Comparison of ENCODE assay signal across 26 mouse cellular contexts in the genomic region with DNA sequence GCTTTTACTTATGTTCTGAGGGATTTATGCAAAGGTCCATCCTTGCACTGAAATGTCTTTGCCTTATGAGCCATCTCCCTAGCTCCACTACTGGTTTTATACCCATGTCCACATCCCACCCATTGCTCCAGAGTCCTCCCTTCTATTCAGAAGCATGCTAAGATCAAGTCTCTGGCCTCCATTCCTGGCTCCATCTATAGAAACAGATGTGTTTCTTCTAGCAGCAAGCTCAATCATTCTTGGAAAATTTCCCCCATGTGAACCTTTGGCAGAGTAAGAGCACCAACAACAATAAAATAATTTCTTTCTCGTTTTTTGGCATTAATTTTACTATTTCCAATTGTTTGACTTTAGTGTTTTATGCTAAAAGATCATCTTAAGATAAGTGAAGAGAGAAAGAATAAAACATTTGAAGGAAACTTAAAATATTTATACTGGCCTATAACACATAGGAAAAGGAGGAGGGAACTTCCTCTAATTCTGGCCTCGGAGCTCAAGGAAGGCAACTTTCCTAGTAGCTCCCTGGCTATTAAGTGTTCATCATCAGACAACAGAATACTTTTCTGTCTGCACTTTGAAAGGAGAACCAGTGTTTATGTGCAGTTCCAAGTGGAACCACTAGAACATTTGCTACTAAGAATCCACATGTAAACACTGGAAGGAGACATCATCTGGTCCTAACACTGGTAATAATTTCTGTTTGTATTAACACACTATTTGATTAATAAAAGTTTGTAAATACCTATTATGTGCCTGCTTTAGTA.
DNase-seq lines count a peak whose midpoint lies in the region; ATAC-seq and TF ChIP-seq lines count a peak whose summit lies in the region.
"Had no signal": no experiment of that assay in that cellular context is flagged by ENCODE, and none has a peak within 500 bp of the region (broad histone marks: within the 10 kb centered on the region; RNA-seq: fewer than 3 reads in every experiment).

No protein-coding gene starts in this region.

- no peak for ATAC-seq in kidney, postnatal 0 days (replicated peaks; ENCODE audit: low FRiP score, low read depth)
- peak; percentile 72; the same call in 1 of the 2 replicates for ATAC-seq in lung, embryonic 15.5 days (ENCODE audit: borderline replicate concordance, extremely low read depth, low FRiP score, low TSS enrichment)
- no peak for ATAC-seq in stomach, embryonic 14.5 days (ENCODE audit: insufficient number of reproducible peaks, insufficient read depth, low FRiP score, low read depth)
- ATAC-seq in stomach, embryonic 16.5 days (ENCODE audit: insufficient read depth, low FRiP score), result peak; percentile 29; the same call in 1 of the 2 replicates
- ATAC-seq: CD4-positive, CD25-positive, alpha-beta regulatory T cell, adult 4 months; forebrain, embryonic 14.5 days; forebrain, postnatal 0 days had no signal

- 43% methylated on average over 2 of the region's 2 CpGs for WGBS in kidney, postnatal 0 days
- 41% methylated on average over 2 of the region's 2 CpGs for WGBS in kidney, adult 2 months
- 27% methylated on average over 2 of the region's 2 CpGs for WGBS in lung, embryonic 15.5 days
- WGBS in stomach, embryonic 14.5 days, result 21% methylated on average over 2 of the region's 2 CpGs
- WGBS in stomach, embryonic 16.5 days, result 36% methylated on average over 2 of the region's 2 CpGs

- TF ChIP-seq CTCF in kidney, postnatal 0 days (IDR thresholded peaks at IDR 0.05; ENCODE audit: low read depth), result peak; percentile 6; the same call in 1 of the 2 replicates
- TF ChIP-seq CTCF in kidney, adult 2 months (conservative IDR thresholded peaks at IDR 0.05; ENCODE audit: insufficient read depth, insufficient read length, low read depth, low read length), result no peak

- no peaks in the 10 kb centered on the region for H3K9me3 ChIP-seq in kidney, postnatal 0 days (replicated peaks; ENCODE audit: low read length)
- no peaks in the 10 kb centered on the region for H3K9me3 ChIP-seq in lung, embryonic 15.5 days
- no peaks in the 10 kb centered on the region for H3K9me3 ChIP-seq in stomach, embryonic 14.5 days (ENCODE audit: control insufficient read depth, low read depth, low read length)
- no peaks in the 10 kb centered on the region for H3K9me3 ChIP-seq in stomach, embryonic 16.5 days (replicated peaks; ENCODE audit: control insufficient read depth, low read length)
- H3K9me3 ChIP-seq: embryonic facial prominence, embryonic 12.5 days; embryonic facial prominence, embryonic 15.5 days; heart, embryonic 12.5 days; heart, embryonic 15.5 days had no signal

- H3K9ac ChIP-seq in kidney, postnatal 0 days (ENCODE audit: low read depth, low read length), result no peak overlapping the region
- H3K9ac ChIP-seq in lung, embryonic 15.5 days, result no peak overlapping the region
- no peak overlapping the region for H3K9ac ChIP-seq in stomach, embryonic 14.5 days (replicated peaks; ENCODE audit: low read depth, low read length)
- H3K9ac ChIP-seq in stomach, embryonic 16.5 days (ENCODE audit: low read length), result no peak overlapping the region
- H3K9ac ChIP-seq: embryonic facial prominence, embryonic 12.5 days; embryonic facial prominence, embryonic 15.5 days; forebrain, postnatal 0 days; heart, embryonic 12.5 days; heart, embryonic 15.5 days; hindbrain, embryonic 14.5 days had no signal

- H3K4me1 ChIP-seq in kidney, postnatal 0 days (replicated peaks; ENCODE audit: insufficient read depth, low read length), result no peaks in the 10 kb centered on the region
- no peaks in the 10 kb centered on the region for H3K4me1 ChIP-seq in kidney, adult 2 months (ENCODE audit: control insufficient read depth, insufficient read depth, low read length)
- H3K4me1 ChIP-seq in lung, embryonic 15.5 days, result no peaks in the 10 kb centered on the region
- H3K4me1 ChIP-seq in stomach, embryonic 14.5 days (ENCODE audit: control insufficient read depth, insufficient read depth, low read length), result no peaks in the 10 kb centered on the region
- H3K4me1 ChIP-seq in stomach, embryonic 16.5 days (ENCODE audit: control insufficient read depth, insufficient read depth, low read length), result no peaks in the 10 kb centered on the region
- H3K4me1 ChIP-seq: embryonic facial prominence, embryonic 12.5 days; embryonic facial prominence, embryonic 15.5 days; heart, embryonic 12.5 days; heart, embryonic 15.5 days had no signal

- H3K36me3 ChIP-seq in kidney, postnatal 0 days (ENCODE audit: insufficient read depth, low read length), result no peaks in the 10 kb centered on the region
- no peaks in the 10 kb centered on the region for H3K36me3 ChIP-seq in kidney, adult 2 months (ENCODE audit: control insufficient read depth, insufficient read depth, low read length)
- H3K36me3 ChIP-seq in lung, embryonic 15.5 days, result no peaks in the 10 kb centered on the region
- H3K36me3 ChIP-seq in stomach, embryonic 14.5 days (ENCODE audit: control insufficient read depth, insufficient read depth, low read length), result no peaks in the 10 kb centered on the region
- H3K36me3 ChIP-seq in stomach, embryonic 16.5 days (ENCODE audit: control insufficient read depth, insufficient read depth, low read length), result no peaks in the 10 kb centered on the region
- H3K36me3 ChIP-seq: embryonic facial prominence, embryonic 12.5 days; embryonic facial prominence, embryonic 15.5 days; heart, embryonic 12.5 days; heart, embryonic 15.5 days had no signal

- no peak overlapping the region for H3K4me2 ChIP-seq in kidney, postnatal 0 days (ENCODE audit: low read length)
- H3K4me2 ChIP-seq in lung, embryonic 15.5 days, result no peak overlapping the region
- no peak overlapping the region for H3K4me2 ChIP-seq in stomach, embryonic 14.5 days (replicated peaks; ENCODE audit: low read depth, low read length)
- H3K4me2 ChIP-seq in stomach, embryonic 16.5 days (ENCODE audit: low read depth, low read length), result no peak overlapping the region
- H3K4me2 ChIP-seq: embryonic facial prominence, embryonic 12.5 days; embryonic facial prominence, embryonic 15.5 days; heart, embryonic 12.5 days; heart, embryonic 15.5 days; hindbrain, embryonic 14.5 days had no signal

- no peak for TF ChIP-seq POLR2A in kidney, adult 2 months (IDR thresholded peaks at IDR 0.05; ENCODE audit: low read depth, low read length)

- H3K4me3 ChIP-seq in kidney, postnatal 0 days (replicated peaks; ENCODE audit: low read depth, low read length), result no peak overlapping the region
- H3K4me3 ChIP-seq in kidney, adult 2 months (ENCODE audit: insufficient read depth, low read depth, low read length), result no peak overlapping the region
- H3K4me3 ChIP-seq in lung, embryonic 15.5 days, result no peak overlapping the region
- no peak overlapping the region for H3K4me3 ChIP-seq in stomach, embryonic 14.5 days (ENCODE audit: low read depth, low read length)
- H3K4me3 ChIP-seq in stomach, embryonic 16.5 days (replicated peaks; ENCODE audit: low read length), result no peak overlapping the region
- H3K4me3 ChIP-seq: embryonic facial prominence, embryonic 12.5 days; embryonic facial prominence, embryonic 15.5 days; gastrocnemius, adult 2 months; heart, embryonic 12.5 days; heart, embryonic 15.5 days had no signal

- no peak overlapping the region for H3K27ac ChIP-seq in kidney, postnatal 0 days
- H3K27ac ChIP-seq in kidney, adult 2 months (ENCODE audit: insufficient read depth, low read depth, low read length), result no peak overlapping the region
- peak overlapping the region; percentile 53 for H3K27ac ChIP-seq in lung, embryonic 15.5 days
- peak overlapping the region; percentile 23; the same call in 1 of the 2 replicates for H3K27ac ChIP-seq in stomach, embryonic 14.5 days (ENCODE audit: low read length)
- H3K27ac ChIP-seq in stomach, embryonic 16.5 days (ENCODE audit: low read length), result no peak overlapping the region
- H3K27ac ChIP-seq: embryonic facial prominence, embryonic 12.5 days; embryonic facial prominence, embryonic 15.5 days; gastrocnemius, adult 2 months; heart, embryonic 15.5 days; hindbrain, embryonic 14.5 days had no signal

- peak; percentile 3 for DNase-seq in kidney, postnatal 0 days (ENCODE audit: low spot score)
- no peak for DNase-seq in kidney, adult 2 months
- no peak for DNase-seq in lung, postnatal 4 days
- no peak for DNase-seq in testis, postnatal 10 days (ENCODE audit: low spot score)
- DNase-seq: adrenal gland, adult 2 months; adrenal gland, postnatal 14 days; cerebellum, adult 11 months; cerebellum, adult 2 months; cerebellum, adult 9-11 months; cerebellum, postnatal 25 days; forebrain, postnatal 0 days; gastrocnemius, adult 2 months; gastrocnemius, postnatal 14 days; heart, adult 18-20 months; heart, postnatal 14 days; heart, postnatal 4 days had no signal

- no peaks in the 10 kb centered on the region for H3K27me3 ChIP-seq in kidney, postnatal 0 days (ENCODE audit: insufficient read depth, low read length)
- H3K27me3 ChIP-seq in kidney, adult 2 months (replicated peaks; ENCODE audit: control insufficient read depth, insufficient read depth, low read length), result no peaks in the 10 kb centered on the region
- H3K27me3 ChIP-seq in lung, embryonic 15.5 days, result no peaks in the 10 kb centered on the region
- no peaks in the 10 kb centered on the region for H3K27me3 ChIP-seq in stomach, embryonic 14.5 days (ENCODE audit: control insufficient read depth, insufficient read depth, low read length)
- no peaks in the 10 kb centered on the region for H3K27me3 ChIP-seq in stomach, embryonic 16.5 days (ENCODE audit: control insufficient read depth, insufficient read depth, low read length)
- H3K27me3 ChIP-seq: embryonic facial prominence, embryonic 12.5 days; embryonic facial prominence, embryonic 15.5 days; heart, embryonic 12.5 days; heart, embryonic 15.5 days had no signal

Comparison
In these comparisons a context has a peak if more than half of its experiments do, and no peak if none do; other contexts are left out.
1. ATAC-seq: peak in lung, embryonic 15.5 days (single experiment) and stomach, embryonic 16.5 days (single experiment); none in kidney, postnatal 0 days (single experiment) and stomach, embryonic 14.5 days (single experiment).
2. H3K27ac ChIP-seq: peak in lung, embryonic 15.5 days (single experiment) and stomach, embryonic 14.5 days (single experiment); none in kidney, postnatal 0 days (single experiment), kidney, adult 2 months (single experiment) and stomach, embryonic 16.5 days (single experiment).